Mouse (Mus musculus) splenic B cell, adult 2 months (primary cell): ENCODE data around the gene Olfr679.
"Not testable (repeated sequence)": the region's sequence is repeated elsewhere in the genome, so short reads cannot be mapped to it uniquely, and the experiment has no call there.

ENCODE experiments used
- DNase-seq: peaks from one replicate; pipeline ENCODE4 v3.0.0-alpha.2; 2011; ENCODE audit warnings: low read depth, low spot score
- H3K27me3 ChIP-seq: 2 replicates; pipeline ENCODE4 v1.6.1; 2012; ENCODE audit warnings: mild to moderate bottlenecking, low read length, moderate library complexity, mixed read lengths; ENCODE audit not compliant: control insufficient read depth, poor library complexity, insufficient read depth, severe bottlenecking
- H3K36me3 ChIP-seq: 2 replicates; pipeline ENCODE4 v1.6.1; 2012; ENCODE audit warnings: mild to moderate bottlenecking, low read length, moderate library complexity, mixed read lengths; ENCODE audit not compliant: control insufficient read depth, poor library complexity, insufficient read depth, severe bottlenecking

The Olfr679 gene

GRCm38 (mm10) chr7:105080905-105081304, at the start of gene Olfr679:
Olfr679 (plus strand) TSS chr7:105081205.
- no peak for DNase-seq
- H3K27me3 ChIP-seq: no peaks in the 10 kb centered on the region
- no peaks in the 10 kb centered on the region for H3K36me3 ChIP-seq

GRCm38 (mm10) chr7:105032398-105032797, 48.6 kb upstream of the Olfr679 start, which contains the start of gene Olfr676:
Olfr676 (plus strand) TSS chr7:105032698.
- DNase-seq: no peak
- Histone ChIP-seq H3K27me3 (no peaks in the 10 kb centered on the region), H3K36me3 (no peaks in the 10 kb centered on the region)

DNA sequence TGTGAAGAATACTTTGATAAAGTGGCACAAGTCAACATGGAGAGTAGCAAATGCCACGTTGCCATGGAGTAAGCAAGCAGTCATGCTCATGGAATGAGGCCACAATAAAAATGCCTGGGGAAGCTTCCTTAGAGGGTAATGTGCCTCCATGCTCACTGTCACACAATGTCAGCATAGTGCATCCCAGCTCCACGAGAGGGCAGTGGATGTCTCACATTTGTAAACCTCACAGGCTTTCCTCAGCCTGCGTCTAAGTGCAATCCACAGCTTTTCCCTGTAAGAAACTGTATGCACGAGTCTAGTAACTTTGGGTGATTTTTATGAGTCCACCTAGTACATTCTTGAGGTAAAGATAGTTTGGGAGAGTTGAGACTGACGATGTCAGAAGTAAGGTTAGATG, 47.2 kb upstream of the Olfr679 start:
- not testable (repeated sequence) for H3K36me3 ChIP-seq, H3K27me3 ChIP-seq, DNase-seq

DNA sequence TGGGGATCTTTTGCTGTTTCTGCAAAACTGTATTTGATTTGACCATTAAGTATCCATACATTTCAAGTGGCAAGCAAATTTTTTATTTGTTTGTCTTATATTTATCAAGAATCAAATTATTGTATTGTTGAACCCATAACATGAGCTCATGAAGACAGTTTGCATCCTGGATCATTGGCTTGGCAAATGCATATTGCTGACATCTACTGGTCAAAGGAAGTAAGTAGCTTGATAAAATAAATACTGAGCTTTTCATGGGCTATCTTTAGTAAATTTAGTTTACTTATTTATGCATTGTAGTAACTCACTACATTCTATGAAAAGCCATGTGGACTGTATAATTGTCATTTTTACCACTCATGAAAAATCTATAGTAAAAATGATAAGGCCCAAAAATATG, 22.1 kb upstream of the Olfr679 start:
- no peaks in the 10 kb centered on the region for H3K27me3 ChIP-seq
- no peaks in the 10 kb centered on the region for H3K36me3 ChIP-seq
- no peak for DNase-seq

- no peak for DNase-seq
- Histone ChIP-seq H3K36me3 (no peaks in the 10 kb centered on the region), H3K27me3 (no peaks in the 10 kb centered on the region)
These were observed 16.8 kb upstream of the Olfr679 start, which contains the start of gene Olfr678 for GRCm38 (mm10) chr7:105064175-105064574. Olfr678 (plus strand) TSS chr7:105064475.

DNA sequence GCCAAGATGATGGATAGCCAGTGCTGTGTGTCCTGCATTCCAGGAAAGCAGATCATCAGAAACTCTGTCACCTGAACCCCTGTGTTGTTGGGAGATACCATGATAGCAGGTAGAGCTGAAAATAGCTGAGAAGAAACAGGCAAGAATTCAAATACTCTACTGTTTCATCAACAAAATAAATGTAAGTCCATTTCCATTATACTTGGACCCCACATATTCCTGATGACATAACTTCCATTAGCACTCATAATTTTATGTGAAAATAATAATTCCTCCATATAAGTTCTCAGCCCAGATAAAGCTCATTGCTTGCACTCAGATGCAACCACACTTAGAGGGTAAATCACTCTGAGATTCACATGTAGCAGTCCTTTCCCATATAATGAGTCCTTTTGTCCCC, 11.7 kb downstream of the Olfr679 start, which contains the start of gene Olfr680-ps1:
Gene Olfr680-ps1 (minus strand): TSS at position 101 of the 400 bp plus-strand sequence.
- not testable (repeated sequence) for H3K36me3 ChIP-seq, H3K27me3 ChIP-seq, DNase-seq

GRCm38 (mm10) chr7:105116536-105116935, 35.5 kb downstream of the Olfr679 start, which contains the start of gene Olfr681:
Olfr681 (plus strand) TSS chr7:105116836.
- Histone ChIP-seq H3K36me3 (no peaks in the 10 kb centered on the region), H3K27me3 (no peaks in the 10 kb centered on the region)
- DNase-seq: no peak
